Mouse (Mus musculus) bone marrow, adult 2 months (tissue): ENCODE data around the gene Slc31a2.

Source experiments
- CTCF ChIP-seq: fragments of 200-500 bp; IDR thresholded peaks from 2 replicates; pipeline ENCODE4 v1.5.1; 2011; ENCODE audit warnings: low read length, control low read depth; ENCODE audit not compliant: control insufficient read depth, insufficient read depth
- POLR2A ChIP-seq: fragments of 200-500 bp; IDR thresholded peaks from 2 replicates; pipeline ENCODE4 v1.6.1; 2011; ENCODE audit warnings: low read depth, mild to moderate bottlenecking, control low read depth, low read length, borderline replicate concordance; ENCODE audit not compliant: control insufficient read depth

DNA sequence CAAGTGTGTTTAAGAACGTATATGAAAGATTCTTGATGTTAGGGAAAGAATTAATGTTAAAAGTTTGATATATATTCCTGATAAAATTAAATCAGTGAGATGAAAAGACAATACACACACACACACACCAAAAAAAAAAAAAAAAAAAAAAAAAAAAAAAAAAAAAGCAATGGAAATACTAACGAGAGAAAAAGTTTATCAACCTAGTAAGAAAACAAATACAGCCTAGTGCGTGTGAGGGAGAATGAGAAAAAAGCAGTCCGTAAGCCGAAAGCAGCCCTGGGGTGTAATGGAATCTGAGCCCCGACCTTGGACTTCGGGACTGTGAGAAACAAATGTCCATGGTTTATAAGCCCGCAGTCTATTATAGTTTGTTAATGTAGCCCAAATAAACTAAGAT lies 23.2 kb downstream of the Slc31a2 start:
- TF ChIP-seq POLR2A (no peak), CTCF (no peak)
